Mouse (Mus musculus): ENCODE results near the gene Gm20388.

GRCm38 (mm10) chr8:119943616-119944015 lies 33.0 kb downstream of the Gm20388 start:
- TF ChIP-seq CTCF (IDR thresholded peaks at IDR 0.05; ENCODE audit: low read depth) (no peak), EP300 (IDR thresholded peaks at IDR 0.05; ENCODE audit: low read depth) (no peak)

Measured in liver, embryonic 14.5 days (tissue).